Mouse (Mus musculus) MEL (cell line): Measurements from ENCODE around the gene Telo2.

Experiments
- MYC ChIP-seq: IDR thresholded peaks from 2 replicates; pipeline ENCODE4 v1.6.1; 2011; ENCODE audit warnings: low read depth, mild to moderate bottlenecking, low read length, improper control_type of control experiment, moderate library complexity
- POLR2A ChIP-seq, 2 experiments: IDR thresholded peaks; 2 replicates each; pipeline ENCODE4 v1.6.1; 2011 to 2012; ENCODE audit warnings: low read length in 2 of 2, mild to moderate bottlenecking in 2 of 2, control low read depth in 1 of 2, improper control_type of control experiment in 1 of 2, low read depth in 1 of 2, moderate library complexity in 1 of 2; ENCODE audit not compliant: control insufficient read depth in 1 of 2, insufficient read depth in 1 of 2, poor library complexity in 1 of 2
- RCOR1 ChIP-seq: IDR thresholded peaks from 2 replicates; pipeline ENCODE4 v1.6.1; 2012; ENCODE audit warnings: low read depth, mild to moderate bottlenecking, inconsistent platforms, low read length, improper control_type of control experiment

DNA sequence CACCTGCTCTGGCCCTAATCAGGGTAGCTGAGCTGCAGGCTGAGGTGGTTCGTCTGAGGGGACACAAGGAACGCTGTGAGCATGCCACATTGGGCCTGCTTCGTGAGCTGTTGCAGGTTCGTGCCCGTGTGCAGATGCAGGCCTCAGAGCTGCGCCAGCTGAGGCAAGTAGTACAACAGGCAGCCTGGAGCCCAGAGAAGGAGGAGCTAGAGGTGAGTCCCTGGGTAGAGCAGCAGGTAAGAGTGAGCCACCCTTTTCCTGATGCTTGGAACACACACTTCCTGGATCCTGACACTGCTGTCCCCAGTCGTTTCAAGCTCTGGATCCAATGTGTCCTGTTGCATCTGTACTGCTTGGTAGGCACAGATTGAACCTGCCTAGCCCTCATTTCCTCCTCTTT lies 47.6 kb upstream of the Telo2 start:
- no peak for TF ChIP-seq RCOR1
- no peak for TF ChIP-seq POLR2A (IDR thresholded peaks at IDR 0.05; ENCODE audit: control insufficient read depth in 1 of 2, insufficient read depth in 1 of 2, low read depth in 1 of 2, low read length in 2 of 2, poor library complexity in 1 of 2)
- no peak for TF ChIP-seq MYC
